Mouse (Mus musculus) lung, postnatal 0 days (tissue): ENCODE results near the gene B3gnt6. TPM values are rescaled to one million over a fixed set of nuclear protein-coding genes. Genes with fewer than 3 reads are reported as not detected.

Experiments used
- ATAC-seq: fragments of 200-750 bp; cut with Nextera tagmentation; 2 replicates; pipeline ENCODE4 v1.8.0; 2017; ENCODE audit warnings: moderate library complexity
- DNase-seq: peaks from one replicate; pipeline ENCODE4 v3.0.0-alpha.2; 2016; ENCODE audit warnings: low spot score
- H3K27ac ChIP-seq: fragments of 300-500 bp; sonication (generic); 2 replicates; pipeline ENCODE4 v1.5.1; 2014; ENCODE audit warnings: antibody characterized with exemption, mild to moderate bottlenecking, low read length, mixed read lengths
- H3K27me3 ChIP-seq: fragments of 300-500 bp; sonication (generic); replicated peaks from 2 replicates; pipeline ENCODE4 v1.6.1; 2014; ENCODE audit warnings: low read length, mixed read lengths; ENCODE audit not compliant: insufficient read depth
- H3K36me3 ChIP-seq: fragments of 300-500 bp; sonication (generic); 2 replicates; pipeline ENCODE4 v1.6.1; 2014; ENCODE audit warnings: low read length, mixed read lengths; ENCODE audit not compliant: insufficient read depth
- H3K4me1 ChIP-seq: fragments of 300-500 bp; sonication (generic); 2 replicates; pipeline ENCODE4 v1.6.1; 2014; ENCODE audit warnings: antibody characterized with exemption, low read depth, low read length, mixed read lengths; ENCODE audit not compliant: insufficient read depth
- H3K4me2 ChIP-seq: fragments of 300-500 bp; sonication (generic); replicated peaks from 2 replicates; pipeline ENCODE4 v1.6.1; 2014; ENCODE audit warnings: low read depth, mild to moderate bottlenecking, low read length, moderate library complexity, mixed read lengths
- H3K4me3 ChIP-seq: fragments of 300-500 bp; sonication (generic); 2 replicates; pipeline ENCODE4 v1.5.1; 2014; ENCODE audit warnings: low read depth, low read length
- H3K9ac ChIP-seq: fragments of 300-500 bp; sonication (generic); replicated peaks from 2 replicates; pipeline ENCODE4 v1.6.1; 2014; ENCODE audit warnings: low read depth, mild to moderate bottlenecking
- H3K9me3 ChIP-seq: fragments of 300-500 bp; sonication (generic); 2 replicates; pipeline ENCODE4 v1.6.1; 2016; ENCODE audit warnings: low read length, mixed read lengths
- CTCF ChIP-seq: IDR thresholded peaks from 2 replicates; pipeline ENCODE4 v1.5.1; 2016; ENCODE audit warnings: antibody characterized with exemption, mild to moderate bottlenecking
- EP300 ChIP-seq: IDR thresholded peaks from 2 replicates; pipeline ENCODE4 v1.6.1; 2016; ENCODE audit warnings: antibody characterized with exemption, mild to moderate bottlenecking, control low read depth
- WGBS: fragments of 180-500 bp; shearing (Covaris S2); extraction: QIAGEN DNeasy Blood & Tissue Kit; methylation state at CpG from one replicate; pipeline ENCODE4 v1.1.7; 2014; 5-methylcytosine and 5-hydroxymethylcytosine counted together
- polyA plus RNA-seq: library from polyadenylated mRNA; unstranded; fragments of >200 nt; fragmentation: Nextera tagmentation; extraction: Ambion mirVana; gene quantifications from 2 replicates; pipeline ENCODE4 v1.2.1, GENCODE M21; 2015

B3gnt6 gene
- polyA plus RNA-seq, 1 experiment from 2014 or later = 0.23 TPM

DNA sequence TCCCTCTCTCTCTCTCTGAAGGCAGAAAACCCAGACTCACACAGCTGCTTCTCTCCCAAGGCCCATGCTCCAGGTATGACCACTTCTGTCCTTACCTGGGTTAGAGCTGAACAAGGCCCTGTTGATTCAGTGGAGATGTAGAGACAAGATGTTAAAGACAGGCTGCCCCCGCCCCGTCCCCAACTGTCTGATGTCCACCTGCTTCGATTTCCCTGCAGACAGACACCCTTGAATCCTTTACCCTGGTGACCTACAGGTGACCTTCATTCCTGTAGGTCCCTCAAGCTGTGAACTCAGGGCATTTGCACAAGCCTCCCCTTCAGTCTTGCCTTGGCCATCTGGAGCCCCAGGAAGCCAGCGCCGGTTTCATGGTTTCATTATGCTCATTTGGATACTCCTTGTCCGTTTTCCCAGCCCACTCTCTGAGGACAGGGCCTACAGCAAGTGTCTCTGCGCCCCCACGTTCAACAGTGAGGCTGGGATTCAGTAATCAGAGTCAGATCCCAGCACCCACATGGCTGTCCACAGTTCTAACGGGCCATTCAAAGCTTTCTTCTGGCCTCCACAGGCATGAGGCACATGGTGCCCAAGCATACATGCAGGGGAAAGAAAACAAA lies 34.8 kb downstream of the B3gnt6 start:
- H3K4me1 ChIP-seq = peaks cover 30% of the 10 kb centered on the region
- WGBS = 67% methylated on average over 9 of the region's 9 CpGs
- no peaks in the 10 kb centered on the region for H3K36me3 ChIP-seq

GRCm38 (mm10) chr7:98163700-98164099 lies 35.6 kb downstream of the B3gnt6 start:
- DNase-seq = no peak
- H3K36me3 ChIP-seq = no peaks in the 10 kb centered on the region
- H3K4me2 ChIP-seq = no peak overlapping the region
- TF ChIP-seq EP300 (no peak), CTCF (no peak)
- no peak overlapping the region for H3K27ac ChIP-seq
- H3K9me3 ChIP-seq = no peaks in the 10 kb centered on the region
- H3K27me3 ChIP-seq = no peaks in the 10 kb centered on the region
- no peak overlapping the region for H3K4me3 ChIP-seq
- 37% methylated on average over 3 of the region's 3 CpGs for WGBS
- H3K9ac ChIP-seq = no peak overlapping the region
- no peak for ATAC-seq
- H3K4me1 ChIP-seq = peaks cover 35% of the 10 kb centered on the region

More for the DNA sequence above, 34.8 kb downstream of the B3gnt6 start:
- Histone ChIP-seq H3K27me3 (no peaks in the 10 kb centered on the region), H3K27ac (peak overlapping the region; percentile 77), H3K4me3 (no peak overlapping the region), H3K4me2 (no peak overlapping the region), H3K9ac (no peak overlapping the region), H3K9me3 (no peaks in the 10 kb centered on the region)
- DNase-seq (no peak), ATAC-seq (no peak)
- no peak for TF ChIP-seq CTCF
- no peak for TF ChIP-seq EP300

DNA sequence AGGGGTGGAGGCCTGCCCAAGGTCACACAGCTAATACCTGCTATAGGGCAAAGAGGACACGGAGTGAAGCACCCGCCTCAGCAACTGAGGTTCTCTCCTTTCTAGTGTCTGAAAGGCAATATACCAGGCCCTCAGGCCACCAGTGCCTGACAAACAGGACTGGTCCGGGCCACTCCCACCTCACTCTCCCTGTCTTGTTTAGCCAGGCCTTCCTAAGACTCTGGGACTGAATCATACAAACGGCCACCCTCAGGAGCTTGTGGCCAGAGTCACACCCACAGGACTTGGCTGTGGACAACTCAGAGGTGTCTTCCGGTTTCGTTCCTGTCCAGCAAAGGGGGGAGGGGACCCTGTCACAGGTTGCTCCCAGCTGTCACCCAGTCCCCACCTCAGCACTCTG lies 37.0 kb downstream of the B3gnt6 start:
- no peaks in the 10 kb centered on the region for H3K36me3 ChIP-seq
- peaks cover 35% of the 10 kb centered on the region for H3K4me1 ChIP-seq
- DNase-seq (peak; percentile 31), ATAC-seq (no peak)
- H3K9ac ChIP-seq = no peak overlapping the region
- H3K9me3 ChIP-seq = no peaks in the 10 kb centered on the region
- H3K4me3 ChIP-seq = no peak overlapping the region
- TF ChIP-seq CTCF = no peak
- no peak for TF ChIP-seq EP300
- no peak overlapping the region for H3K27ac ChIP-seq
- no peak overlapping the region for H3K4me2 ChIP-seq
- 63% methylated on average over 6 of the region's 6 CpGs for WGBS
- H3K27me3 ChIP-seq = no peaks in the 10 kb centered on the region

DNA sequence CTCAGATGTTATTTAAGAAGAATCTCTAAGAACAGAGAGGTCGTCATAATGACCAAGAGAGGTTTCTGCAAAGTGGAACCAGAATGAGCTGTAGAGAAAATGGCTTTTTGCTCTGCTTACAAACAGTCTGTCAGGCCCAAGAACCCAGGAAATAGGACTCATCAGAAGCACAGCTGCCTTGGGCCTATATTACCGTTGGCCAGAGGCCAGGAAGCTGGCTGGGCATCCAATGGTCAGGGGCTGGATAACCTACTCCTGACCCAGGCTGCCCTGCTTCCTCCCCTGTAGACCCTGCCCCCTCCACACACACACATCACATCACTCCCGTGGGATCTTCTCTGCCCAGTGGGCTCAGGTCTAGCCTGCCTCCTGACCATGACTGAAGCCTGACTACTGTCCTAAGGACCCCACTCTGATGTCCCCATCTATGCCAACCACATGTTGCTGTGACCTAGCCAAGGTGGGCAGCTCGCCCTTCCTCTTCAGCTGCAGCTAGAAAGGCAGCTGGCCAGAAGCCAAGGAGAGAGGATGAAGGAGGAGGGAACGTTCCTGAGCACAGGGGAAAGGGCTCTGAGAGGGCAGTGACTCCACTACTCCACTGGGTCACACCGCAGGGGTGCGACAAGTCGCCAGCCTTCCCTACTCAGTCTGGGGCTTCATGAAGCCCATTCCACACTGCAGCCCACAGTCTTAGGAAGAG lies 39.1 kb downstream of the B3gnt6 start:
- H3K9ac ChIP-seq = no peak overlapping the region

DNA sequence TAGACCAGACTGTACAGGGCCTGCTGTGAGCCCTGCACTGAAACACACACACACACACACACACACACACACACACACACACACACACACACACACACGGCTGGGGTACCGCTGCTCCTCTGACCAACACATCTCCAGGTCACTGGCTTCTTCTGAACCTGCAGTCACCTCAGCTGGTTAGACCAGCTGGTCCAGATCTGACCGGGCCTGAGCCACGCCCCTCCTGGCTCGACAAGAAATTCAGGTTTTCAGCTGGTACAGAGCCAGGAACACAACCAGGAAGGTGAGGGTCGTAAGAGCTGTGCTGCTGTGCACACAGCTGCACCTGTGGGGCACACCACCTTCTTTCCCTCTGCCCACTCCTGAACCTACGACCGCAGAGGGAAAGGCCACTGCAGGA lies 40.8 kb downstream of the B3gnt6 start:
- Histone ChIP-seq H3K9ac (no peak overlapping the region), H3K4me2 (no peak overlapping the region), H3K4me3 (no peak overlapping the region), H3K27ac (no peak overlapping the region), H3K27me3 (no peaks in the 10 kb centered on the region), H3K36me3 (no peaks in the 10 kb centered on the region), H3K4me1 (peaks cover 29% of the 10 kb centered on the region), H3K9me3 (no peaks in the 10 kb centered on the region)
- WGBS = 28% methylated on average over 8 of the region's 8 CpGs
- peak; percentile 80 for DNase-seq
- no peak for TF ChIP-seq CTCF
- peak; percentile 69 for TF ChIP-seq EP300
- peak; percentile 60 for ATAC-seq

More for the DNA sequence above, 39.1 kb downstream of the B3gnt6 start:
- no peaks in the 10 kb centered on the region for H3K9me3 ChIP-seq
- no peaks in the 10 kb centered on the region for H3K36me3 ChIP-seq
- WGBS = 14% methylated on average over 8 of the region's 8 CpGs
- ATAC-seq = no peak
- TF ChIP-seq EP300 (no peak), CTCF (no peak)
- H3K27ac ChIP-seq = peak overlapping the region; percentile 71
- no peak overlapping the region for H3K4me3 ChIP-seq
- H3K4me2 ChIP-seq = no peak overlapping the region
- H3K4me1 ChIP-seq = peaks cover 37% of the 10 kb centered on the region
- DNase-seq = peak; percentile 48
- no peaks in the 10 kb centered on the region for H3K27me3 ChIP-seq

DNA sequence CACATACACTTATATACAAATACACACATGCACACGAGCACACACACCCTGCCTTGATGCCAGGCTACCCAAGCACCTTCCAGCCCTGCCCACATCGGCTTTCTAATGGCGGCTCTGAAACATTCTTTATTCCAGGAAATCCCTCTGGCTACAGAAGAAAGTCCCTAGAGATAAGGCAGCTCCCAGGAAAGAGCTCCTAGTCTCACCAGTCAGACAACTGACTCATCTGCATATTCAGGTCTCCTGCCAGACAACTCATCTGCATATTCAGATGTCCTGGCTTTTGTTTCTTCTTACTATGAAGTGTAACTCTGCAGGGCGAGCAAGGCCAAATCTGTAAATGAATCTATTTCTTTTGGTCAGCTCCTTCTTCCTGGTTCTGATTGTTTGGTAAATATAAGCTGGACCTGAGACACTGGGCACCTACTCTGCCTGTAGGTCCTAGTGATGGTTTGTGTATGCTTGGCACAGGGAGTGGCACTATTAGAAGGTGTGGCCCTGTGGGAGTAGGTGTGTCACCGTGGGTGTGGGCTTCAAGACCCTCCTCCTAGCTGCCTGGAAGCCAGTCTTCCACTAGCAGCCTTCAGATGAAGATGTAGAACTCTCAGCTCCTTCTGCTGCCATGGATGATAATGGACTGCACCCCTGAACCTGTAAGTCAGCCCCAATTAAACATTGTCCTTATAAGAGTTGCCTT lies 41.5 kb downstream of the B3gnt6 start:
- no peak for ATAC-seq
- no peak overlapping the region for H3K4me3 ChIP-seq
- no peaks in the 10 kb centered on the region for H3K36me3 ChIP-seq
- WGBS = 37% methylated on average over 5 of the region's 5 CpGs
- H3K27me3 ChIP-seq = no peaks in the 10 kb centered on the region
- no peak overlapping the region for H3K4me2 ChIP-seq
- TF ChIP-seq CTCF (no peak), EP300 (no peak)
- no peak for DNase-seq
- H3K27ac ChIP-seq = no peak overlapping the region
- H3K9me3 ChIP-seq = no peaks in the 10 kb centered on the region
- H3K9ac ChIP-seq = no peak overlapping the region
- H3K4me1 ChIP-seq = peaks cover 29% of the 10 kb centered on the region
